Mouse (Mus musculus): Measurements from ENCODE around the gene Nudt3. TPM values are rescaled to one million over a fixed set of nuclear protein-coding genes. Genes with fewer than 3 reads are reported as not detected.

Gene Nudt3
- total RNA-seq, 1 experiment from 2014 or later: 211 TPM

DNA sequence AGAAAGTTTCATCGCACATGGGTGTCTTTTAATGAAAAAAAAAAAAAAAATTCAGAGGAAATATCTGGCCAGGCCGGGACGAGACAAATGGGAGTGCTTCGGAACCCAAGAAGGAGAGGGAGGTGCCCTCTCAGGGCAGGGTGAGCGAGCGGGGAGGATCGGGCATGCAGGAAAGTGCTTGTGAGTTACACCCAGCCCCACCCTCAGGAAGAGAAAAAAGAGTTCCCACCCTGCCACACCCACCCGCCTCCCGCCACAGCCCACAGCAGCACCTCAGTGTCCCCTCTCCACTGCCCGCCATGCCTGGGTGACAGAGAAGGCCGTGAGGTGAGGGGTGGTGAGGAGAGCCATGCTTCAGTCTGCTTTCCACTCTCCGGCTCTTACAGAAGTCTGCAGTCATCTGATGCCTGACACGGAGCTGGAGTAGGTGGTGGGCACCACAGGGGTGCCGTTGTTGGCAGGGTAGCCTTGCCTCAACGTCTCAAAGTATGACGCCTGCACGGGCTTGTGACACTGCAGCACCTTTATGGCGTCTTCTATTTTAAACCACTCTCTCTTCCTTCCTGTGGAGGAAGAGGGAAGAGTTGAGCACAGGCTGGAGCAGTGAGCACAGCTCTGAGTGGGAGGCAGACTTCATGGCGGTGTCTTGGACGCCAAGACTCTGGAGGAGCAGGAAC, 42.8 kb downstream of the Nudt3 start:
- no peak for ATAC-seq (replicated peaks in 1 of 2; ENCODE audit: insufficient read depth in 1 of 2, low FRiP score in 2 of 2, low TSS enrichment in 1 of 2, low read depth in 1 of 2, poor library complexity in 2 of 2, severe bottlenecking in 2 of 2)

DNA sequence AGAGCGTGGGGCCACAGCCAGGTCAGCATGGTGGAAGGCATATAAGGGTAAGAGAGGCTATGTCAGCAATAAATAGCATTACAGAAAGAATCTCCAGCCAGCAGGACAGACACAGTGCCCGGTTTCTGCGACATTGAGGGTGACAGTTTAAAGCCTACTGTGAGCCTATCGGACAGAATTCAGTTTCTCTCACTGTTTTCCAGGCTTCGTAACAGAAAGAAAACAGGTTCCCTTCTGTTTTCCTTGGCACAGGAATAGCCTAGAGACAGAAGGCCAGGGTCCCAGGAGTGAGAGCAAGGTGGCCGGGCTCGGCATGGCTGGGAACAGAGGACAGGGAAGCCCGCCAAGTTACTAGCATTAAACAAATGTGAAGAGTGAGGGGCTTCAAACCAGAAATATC, 43.5 kb downstream of the Nudt3 start:
- no peak for ATAC-seq (replicated peaks in 1 of 2; ENCODE audit: insufficient read depth in 1 of 2, low FRiP score in 2 of 2, low TSS enrichment in 1 of 2, low read depth in 1 of 2, poor library complexity in 2 of 2, severe bottlenecking in 2 of 2)

GRCm38 (mm10) chr17:27578487-27578886, 44.8 kb downstream of the Nudt3 start:
- no peak for ATAC-seq (replicated peaks in 1 of 2; ENCODE audit: insufficient read depth in 1 of 2, low FRiP score in 2 of 2, low TSS enrichment in 1 of 2, low read depth in 1 of 2, poor library complexity in 2 of 2, severe bottlenecking in 2 of 2)

DNA sequence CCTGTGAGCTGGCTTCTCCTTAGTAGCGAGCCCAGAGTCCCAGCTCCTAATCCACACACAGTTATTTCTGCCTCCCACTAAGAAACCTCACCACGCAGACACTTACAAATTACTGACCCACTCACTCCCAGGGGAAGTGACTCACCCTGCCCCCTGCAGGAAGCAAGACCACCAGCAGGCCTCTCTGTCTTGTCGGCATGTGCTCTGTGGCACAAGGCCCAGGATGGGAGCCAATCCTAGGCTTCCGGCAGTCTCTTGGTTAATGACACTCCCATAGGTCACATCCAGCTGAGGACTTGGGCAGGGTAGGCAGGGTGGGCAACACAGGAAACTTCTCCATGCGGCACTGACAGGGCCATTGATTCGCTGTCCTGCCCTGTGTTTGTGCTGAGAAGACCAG, 45.8 kb downstream of the Nudt3 start:
- ATAC-seq (replicated peaks in 1 of 2; ENCODE audit: insufficient read depth in 1 of 2, low FRiP score in 2 of 2, low TSS enrichment in 1 of 2, low read depth in 1 of 2, poor library complexity in 2 of 2, severe bottlenecking in 2 of 2): no peak

DNA sequence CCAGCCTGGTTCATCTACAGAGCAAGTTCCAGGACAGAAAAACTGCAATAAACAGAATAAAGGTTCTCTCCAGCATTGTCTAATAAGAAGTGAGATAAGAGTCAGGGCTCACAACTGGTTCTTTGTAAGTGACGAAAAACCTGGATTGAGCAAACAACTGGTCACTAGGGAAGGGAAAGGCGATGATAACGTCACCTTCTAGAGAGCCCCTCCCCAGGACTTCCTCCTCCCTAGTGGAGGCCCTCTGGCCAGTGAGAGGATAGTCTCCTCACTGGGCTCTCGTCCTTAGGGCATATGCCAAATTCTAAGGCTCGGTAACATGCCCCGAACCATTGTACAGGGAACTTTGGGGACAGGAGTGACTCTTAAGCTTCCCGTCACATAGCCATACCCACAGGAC, 47.2 kb downstream of the Nudt3 start:
- ATAC-seq (replicated peaks in 1 of 2; ENCODE audit: insufficient read depth in 1 of 2, low FRiP score in 2 of 2, low TSS enrichment in 1 of 2, low read depth in 1 of 2, poor library complexity in 2 of 2, severe bottlenecking in 2 of 2): no peak

- ATAC-seq (replicated peaks in 1 of 2; ENCODE audit: insufficient read depth in 1 of 2, low FRiP score in 2 of 2, low TSS enrichment in 1 of 2, low read depth in 1 of 2, poor library complexity in 2 of 2, severe bottlenecking in 2 of 2): no peak
Measured at GRCm38 (mm10) chr17:27575116-27575776, 48.0 kb downstream of the Nudt3 start.

GRCm38 (mm10) chr17:27574470-27575115, 48.7 kb downstream of the Nudt3 start:
- ATAC-seq (replicated peaks in 1 of 2; ENCODE audit: insufficient read depth in 1 of 2, low FRiP score in 2 of 2, low TSS enrichment in 1 of 2, low read depth in 1 of 2, poor library complexity in 2 of 2, severe bottlenecking in 2 of 2): peak; percentile 49 to 65; a peak in 3 of 4 replicates

DNA sequence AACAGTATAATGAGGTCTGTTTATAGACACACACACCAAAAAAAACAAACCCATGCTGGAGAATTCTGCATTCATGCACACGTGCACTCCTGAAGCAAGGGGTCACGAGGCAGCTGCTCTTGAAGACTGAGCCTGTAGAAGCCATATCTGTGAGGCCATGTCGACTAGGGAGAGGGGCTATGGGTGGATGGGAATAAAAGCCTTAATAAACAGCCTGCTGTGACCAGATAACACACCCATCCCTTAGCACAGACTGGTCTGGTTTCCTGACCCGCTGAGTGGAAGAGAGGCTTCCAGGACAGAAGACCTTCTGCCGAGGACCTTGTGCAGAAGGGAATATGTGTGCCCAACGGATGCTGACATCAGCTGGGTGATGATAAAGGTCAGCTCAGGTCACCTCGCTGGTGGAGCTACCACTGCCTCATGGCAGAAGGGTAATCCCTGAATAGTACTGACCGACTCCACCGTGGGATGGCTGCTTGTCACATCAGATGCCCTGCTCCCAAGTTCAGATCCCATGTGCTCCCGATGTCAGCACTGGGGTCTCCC, 49.4 kb downstream of the Nudt3 start:
- no peak for ATAC-seq (replicated peaks in 1 of 2; ENCODE audit: insufficient read depth in 1 of 2, low FRiP score in 2 of 2, low TSS enrichment in 1 of 2, low read depth in 1 of 2, poor library complexity in 2 of 2, severe bottlenecking in 2 of 2)

GRCm38 (mm10) chr17:27571315-27571714, 52.0 kb downstream of the Nudt3 start:
- no peak for ATAC-seq (replicated peaks in 1 of 2; ENCODE audit: insufficient read depth in 1 of 2, low FRiP score in 2 of 2, low TSS enrichment in 1 of 2, low read depth in 1 of 2, poor library complexity in 2 of 2, severe bottlenecking in 2 of 2)

- no peak for ATAC-seq (replicated peaks in 1 of 2; ENCODE audit: insufficient read depth in 1 of 2, low FRiP score in 2 of 2, low TSS enrichment in 1 of 2, low read depth in 1 of 2, poor library complexity in 2 of 2, severe bottlenecking in 2 of 2)
Measured at GRCm38 (mm10) chr17:27568228-27568627, 55.1 kb downstream of the Nudt3 start.

DNA sequence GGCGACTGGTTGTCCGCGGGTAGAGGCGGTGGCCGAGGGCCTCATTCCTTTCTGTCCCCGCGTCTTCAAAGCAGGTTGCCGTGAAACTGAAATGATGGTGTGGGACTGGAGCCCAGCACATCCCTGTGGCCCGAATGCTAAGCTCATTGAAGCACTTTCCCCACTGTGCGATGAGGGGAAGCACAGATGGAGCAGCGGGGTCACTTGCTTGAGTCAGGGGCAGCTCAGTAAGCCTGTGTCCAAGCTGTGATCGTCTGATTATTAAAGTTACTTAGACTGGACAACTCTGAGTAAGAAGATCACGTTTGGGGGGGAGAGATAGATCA, 57.4 kb downstream of the Nudt3 start:
- ATAC-seq (replicated peaks in 1 of 2; ENCODE audit: insufficient read depth in 1 of 2, low FRiP score in 2 of 2, low TSS enrichment in 1 of 2, low read depth in 1 of 2, poor library complexity in 2 of 2, severe bottlenecking in 2 of 2): 0 out of 4 replicates have a peak, but pooled peaks of 1 of the 2 experiments have one; percentile 12

DNA sequence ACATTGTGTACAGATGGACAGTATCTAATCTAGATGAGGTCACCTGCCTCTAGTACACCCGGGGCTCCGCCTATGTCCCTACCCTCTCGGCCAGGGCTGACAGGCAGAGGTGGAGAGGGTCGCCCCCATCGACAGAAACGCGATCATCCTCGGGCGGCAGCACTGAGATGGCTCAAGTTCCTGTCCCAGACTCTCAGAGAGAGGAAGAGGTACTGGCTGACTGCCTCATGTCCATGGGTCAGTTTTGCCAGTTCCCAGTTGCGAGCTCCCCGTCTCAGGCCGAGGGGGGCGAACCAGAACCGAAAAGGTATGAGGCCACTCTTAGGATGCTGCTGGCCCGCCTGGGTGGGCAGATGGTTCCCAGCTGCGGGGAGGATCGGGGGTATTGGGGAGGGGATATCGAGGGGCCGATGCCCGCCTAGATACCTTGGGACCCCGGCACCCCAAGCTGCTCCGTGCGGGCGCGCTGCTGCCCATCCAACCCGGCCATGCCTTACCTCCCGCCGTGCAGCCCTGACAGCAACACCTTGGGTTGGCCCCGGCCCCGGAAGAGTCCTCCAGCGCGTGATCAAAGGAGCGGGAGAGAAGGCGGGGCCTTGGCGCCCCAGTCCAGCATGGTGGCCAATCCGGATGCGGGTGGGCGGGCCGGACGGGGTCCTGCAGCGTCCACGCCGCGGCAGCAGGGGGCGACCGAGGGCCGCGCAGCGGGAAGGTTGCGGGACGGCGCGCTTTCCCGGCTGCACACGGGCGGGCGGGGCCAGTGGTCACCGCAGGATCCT, 57.9 kb downstream of the Nudt3 start, which contains the start of gene AI413582:
AI413582 (minus strand) TSS at position 594 of the 779 bp plus-strand sequence.
- ATAC-seq (replicated peaks in 1 of 2; ENCODE audit: insufficient read depth in 1 of 2, low FRiP score in 2 of 2, low TSS enrichment in 1 of 2, low read depth in 1 of 2, poor library complexity in 2 of 2, severe bottlenecking in 2 of 2): peak; percentile 69 to 84

DNA sequence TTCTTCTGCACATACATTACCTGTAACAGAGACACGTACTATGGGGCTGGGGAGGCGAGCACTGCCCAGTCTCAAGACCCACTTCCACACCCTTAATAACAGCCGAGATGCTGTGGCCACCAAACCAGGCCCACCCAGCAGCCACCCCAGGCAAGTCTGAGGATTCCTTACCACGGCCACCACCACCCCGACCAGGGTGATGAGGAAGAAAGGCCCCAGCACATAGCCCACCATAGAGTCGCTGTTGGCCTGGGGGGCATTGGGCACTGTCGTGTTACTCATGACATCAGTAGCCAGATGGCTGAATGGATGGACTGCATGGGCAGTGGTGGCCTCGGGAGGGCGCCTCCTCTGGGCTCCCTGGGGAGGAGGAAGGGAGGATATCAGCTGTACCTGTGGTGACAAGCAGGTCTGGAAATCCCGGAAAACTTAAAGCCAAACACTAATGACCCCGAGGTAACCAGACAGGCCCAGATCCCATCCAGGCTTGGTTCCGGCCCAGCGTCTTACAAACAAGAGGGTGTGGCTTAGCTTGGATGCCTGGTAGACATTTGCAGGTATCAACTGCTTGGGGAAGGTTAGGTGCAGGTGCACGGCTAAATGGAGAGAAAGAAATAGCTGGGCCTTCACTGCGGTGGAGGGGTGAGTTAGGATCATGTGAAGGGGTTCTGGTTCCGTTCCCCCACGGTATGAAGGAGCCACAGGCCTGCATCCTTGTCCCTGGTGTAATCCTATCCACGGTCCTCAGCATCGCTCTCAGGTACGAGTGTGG, 58.7 kb downstream of the Nudt3 start:
- ATAC-seq (replicated peaks in 1 of 2; ENCODE audit: insufficient read depth in 1 of 2, low FRiP score in 2 of 2, low TSS enrichment in 1 of 2, low read depth in 1 of 2, poor library complexity in 2 of 2, severe bottlenecking in 2 of 2): no peak

DNA sequence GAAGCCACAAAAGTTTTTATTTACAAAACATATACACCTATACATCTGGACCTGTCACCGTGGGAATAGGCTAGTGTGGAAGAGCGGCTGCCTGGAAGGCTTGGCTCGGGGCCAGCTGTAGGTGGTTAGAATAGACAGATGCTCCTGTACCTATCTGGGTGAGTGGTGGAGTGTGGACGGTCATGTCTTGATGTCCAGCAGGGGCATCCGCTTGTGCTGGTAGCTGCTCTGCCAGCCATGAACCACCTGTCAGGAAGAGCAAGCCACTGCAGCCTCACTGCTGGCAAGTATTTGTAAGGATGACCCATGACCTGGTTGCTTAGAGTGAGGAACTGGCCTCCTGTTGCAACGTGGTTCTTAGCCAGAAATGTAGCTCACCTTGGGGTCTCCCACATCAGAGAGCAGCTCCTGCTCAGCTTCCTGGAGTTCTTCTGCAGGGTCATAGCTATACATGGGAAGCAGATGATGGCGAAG, 59.5 kb downstream of the Nudt3 start:
- no peak for ATAC-seq (replicated peaks in 1 of 2; ENCODE audit: insufficient read depth in 1 of 2, low FRiP score in 2 of 2, low TSS enrichment in 1 of 2, low read depth in 1 of 2, poor library complexity in 2 of 2, severe bottlenecking in 2 of 2)

GRCm38 (mm10) chr17:27561809-27562526, 61.3 kb downstream of the Nudt3 start:
- peak in 1 of 2 experiments; percentile 4; a peak in 1 of 4 replicates for ATAC-seq (replicated peaks in 1 of 2; ENCODE audit: insufficient read depth in 1 of 2, low FRiP score in 2 of 2, low TSS enrichment in 1 of 2, low read depth in 1 of 2, poor library complexity in 2 of 2, severe bottlenecking in 2 of 2)

GRCm38 (mm10) chr17:27560926-27561480, 62.3 kb downstream of the Nudt3 start:
- ATAC-seq (replicated peaks in 1 of 2; ENCODE audit: insufficient read depth in 1 of 2, low FRiP score in 2 of 2, low TSS enrichment in 1 of 2, low read depth in 1 of 2, poor library complexity in 2 of 2, severe bottlenecking in 2 of 2): no peak

All from hematopoietic stem cell, adult 5-6 weeks (primary cell).